Mouse (Mus musculus): ENCODE data around the gene Leprot.

DNA sequence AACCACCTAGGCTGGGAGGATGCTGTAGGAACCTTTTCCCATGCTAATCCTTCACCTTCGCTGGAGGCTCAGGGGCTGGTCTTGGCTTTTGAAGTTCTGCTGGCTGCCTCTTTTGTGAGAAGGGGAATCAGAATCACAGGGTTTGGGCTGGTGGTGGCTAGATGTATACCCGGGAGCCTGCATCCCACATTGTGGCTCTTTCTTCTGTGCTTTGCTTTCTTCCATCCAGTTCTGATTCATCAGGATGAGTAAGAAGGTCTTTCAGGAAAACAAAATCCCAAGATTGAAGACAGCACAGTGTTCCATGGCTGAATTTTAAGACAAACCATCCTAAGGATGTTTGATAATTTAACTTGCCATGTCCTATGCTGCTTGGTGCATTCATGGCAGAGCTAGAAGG, 27.3 kb upstream of the Leprot start:
- no peak for TF ChIP-seq GATA1 (IDR thresholded peaks at IDR 0.05; ENCODE audit: low read length)
- no peak for TF ChIP-seq TAL1 (IDR thresholded peaks at IDR 0.05; ENCODE audit: low read length)

Data from erythroblast, embryonic 14.5 days (primary cell).